Mouse (Mus musculus): ENCODE results near the gene Crhbp. TPM values are rescaled to one million over a fixed set of nuclear protein-coding genes. Genes with fewer than 3 reads are reported as not detected.

Crhbp gene
- polyA plus RNA-seq, 1 experiment from 2014 or later: 0.17 TPM

- H3K4me3 ChIP-seq: no peak overlapping the region
- 70% methylated on average over 9 of the region's 9 CpGs for WGBS
- no peak for ATAC-seq (ENCODE audit: insufficient number of reproducible peaks, low FRiP score)
Observed at GRCm38 (mm10) chr13:95450636-95451210, 6.0 kb upstream of the Crhbp start.

GRCm38 (mm10) chr13:95449730-95450129 lies 5.0 kb upstream of the Crhbp start:
- Histone ChIP-seq H3K9ac (no peak overlapping the region), H3K27me3 (replicated peaks) (peaks cover 19% of the 10 kb centered on the region), H3K27ac (ENCODE audit: poor library complexity, severe bottlenecking) (no peak overlapping the region), H3K9me3 (replicated peaks) (no peaks in the 10 kb centered on the region), H3K4me3 (no peak overlapping the region), H3K36me3 (no peaks in the 10 kb centered on the region), H3K4me2 (no peak overlapping the region), H3K4me1 (replicated peaks) (peaks cover 8% of the 10 kb centered on the region; the same call in 1 of the 2 replicates)
- 58% methylated on average over 3 of the region's 3 CpGs for WGBS
- no peak for ATAC-seq (ENCODE audit: insufficient number of reproducible peaks, low FRiP score)

More at GRCm38 (mm10) chr13:95450636-95451210, 6.0 kb upstream of the Crhbp start:
- H3K9ac ChIP-seq: no peak overlapping the region
- H3K4me1 ChIP-seq (replicated peaks): peaks cover 8% of the 10 kb centered on the region; the same call in 1 of the 2 replicates
- H3K27ac ChIP-seq (ENCODE audit: poor library complexity, severe bottlenecking): no peak overlapping the region
- no peak overlapping the region for H3K4me2 ChIP-seq
- peaks cover 9% of the 10 kb centered on the region for H3K27me3 ChIP-seq (replicated peaks)
- no peaks in the 10 kb centered on the region for H3K36me3 ChIP-seq
- H3K9me3 ChIP-seq (replicated peaks): no peaks in the 10 kb centered on the region

- peak overlapping the region; percentile 84 for H3K4me2 ChIP-seq
- ATAC-seq (ENCODE audit: insufficient number of reproducible peaks, low FRiP score): no peak
- H3K36me3 ChIP-seq: no peaks in the 10 kb centered on the region
- peaks cover 46% of the 10 kb centered on the region for H3K27me3 ChIP-seq (replicated peaks)
- H3K27ac ChIP-seq (ENCODE audit: poor library complexity, severe bottlenecking): no peak overlapping the region
- H3K9me3 ChIP-seq (replicated peaks): no peaks in the 10 kb centered on the region
- H3K9ac ChIP-seq: peak overlapping the region; percentile 65; the same call in 1 of the 2 replicates
- H3K4me1 ChIP-seq (replicated peaks): peaks cover 14% of the 10 kb centered on the region; the same call in 1 of the 2 replicates
- H3K4me3 ChIP-seq: peak overlapping the region; percentile 49
- WGBS: 13% methylated on average over 7 of the region's 7 CpGs
Observed at GRCm38 (mm10) chr13:95444291-95444690, 433 bp downstream of the Crhbp start.

- Histone ChIP-seq H3K27ac (ENCODE audit: poor library complexity, severe bottlenecking) (no peak overlapping the region), H3K9ac (peak overlapping the region; percentile 65), H3K27me3 (replicated peaks) (peaks cover 46% of the 10 kb centered on the region), H3K4me2 (peak overlapping the region; percentile 84), H3K36me3 (no peaks in the 10 kb centered on the region), H3K4me1 (replicated peaks) (peaks cover 14% of the 10 kb centered on the region; the same call in 1 of the 2 replicates), H3K9me3 (replicated peaks) (no peaks in the 10 kb centered on the region), H3K4me3 (peak overlapping the region; percentile 49)
- ATAC-seq (ENCODE audit: insufficient number of reproducible peaks, low FRiP score): peak; percentile 42; the same call in 1 of the 2 replicates
- under 1% methylated on average over 46 of the region's 46 CpGs for WGBS
Observed at GRCm38 (mm10) chr13:95443376-95444233, 1.1 kb downstream of the Crhbp start.

GRCm38 (mm10) chr13:95442901-95443300 lies 1.8 kb downstream of the Crhbp start:
- no peak for ATAC-seq (ENCODE audit: insufficient number of reproducible peaks, low FRiP score)
- H3K4me2 ChIP-seq: peak overlapping the region; percentile 84
- no peaks in the 10 kb centered on the region for H3K36me3 ChIP-seq
- H3K27ac ChIP-seq (ENCODE audit: poor library complexity, severe bottlenecking): no peak overlapping the region
- no peak overlapping the region for H3K9ac ChIP-seq
- H3K27me3 ChIP-seq (replicated peaks): peaks cover 46% of the 10 kb centered on the region
- WGBS: 36% methylated on average over 4 of the region's 4 CpGs
- peaks cover 14% of the 10 kb centered on the region; the same call in 1 of the 2 replicates for H3K4me1 ChIP-seq (replicated peaks)
- H3K9me3 ChIP-seq (replicated peaks): no peaks in the 10 kb centered on the region
- H3K4me3 ChIP-seq: no peak overlapping the region

GRCm38 (mm10) chr13:95439569-95439968 lies 5.2 kb downstream of the Crhbp start:
- ATAC-seq (ENCODE audit: insufficient number of reproducible peaks, low FRiP score): no peak
- Histone ChIP-seq H3K4me2 (no peak overlapping the region), H3K27ac (ENCODE audit: poor library complexity, severe bottlenecking) (no peak overlapping the region), H3K4me1 (replicated peaks) (peaks cover 14% of the 10 kb centered on the region; the same call in 1 of the 2 replicates), H3K9ac (no peak overlapping the region), H3K27me3 (replicated peaks) (peaks cover 26% of the 10 kb centered on the region), H3K36me3 (no peaks in the 10 kb centered on the region), H3K9me3 (replicated peaks) (no peaks in the 10 kb centered on the region), H3K4me3 (no peak overlapping the region)
- WGBS: 53% methylated on average over 5 of the region's 5 CpGs

GRCm38 (mm10) chr13:95431760-95432159 lies 13.0 kb downstream of the Crhbp start:
- Histone ChIP-seq H3K27me3 (replicated peaks) (peaks cover 7% of the 10 kb centered on the region; the same call in 1 of the 2 replicates), H3K4me2 (no peak overlapping the region), H3K36me3 (no peaks in the 10 kb centered on the region), H3K9me3 (replicated peaks) (no peaks in the 10 kb centered on the region), H3K4me3 (no peak overlapping the region), H3K27ac (ENCODE audit: poor library complexity, severe bottlenecking) (no peak overlapping the region), H3K4me1 (replicated peaks) (no peaks in the 10 kb centered on the region), H3K9ac (no peak overlapping the region)
- 82% methylated on average over 10 of the region's 10 CpGs for WGBS
- no peak for ATAC-seq (ENCODE audit: insufficient number of reproducible peaks, low FRiP score)

GRCm38 (mm10) chr13:95427499-95427898 lies 17.2 kb downstream of the Crhbp start:
- H3K36me3 ChIP-seq: no peaks in the 10 kb centered on the region
- no peak for ATAC-seq (ENCODE audit: insufficient number of reproducible peaks, low FRiP score)
- H3K4me3 ChIP-seq: no peak overlapping the region
- no peak overlapping the region for H3K9ac ChIP-seq
- 74% methylated on average over 3 of the region's 3 CpGs for WGBS
- H3K4me1 ChIP-seq (replicated peaks): 0 out of 2 replicates have a peak, but pooled peaks cover 3% of the 10 kb centered on the region
- H3K27ac ChIP-seq (ENCODE audit: poor library complexity, severe bottlenecking): no peak overlapping the region
- H3K27me3 ChIP-seq (replicated peaks): peaks cover 7% of the 10 kb centered on the region; the same call in 1 of the 2 replicates
- no peaks in the 10 kb centered on the region for H3K9me3 ChIP-seq (replicated peaks)
- no peak overlapping the region for H3K4me2 ChIP-seq

- Histone ChIP-seq H3K4me1 (replicated peaks) (0 out of 2 replicates have a peak, but pooled peaks cover 3% of the 10 kb centered on the region), H3K36me3 (no peaks in the 10 kb centered on the region), H3K27me3 (replicated peaks) (peaks cover 10% of the 10 kb centered on the region; the same call in 1 of the 2 replicates), H3K9me3 (replicated peaks) (no peaks in the 10 kb centered on the region), H3K4me2 (no peak overlapping the region), H3K27ac (ENCODE audit: poor library complexity, severe bottlenecking) (no peak overlapping the region), H3K4me3 (no peak overlapping the region), H3K9ac (no peak overlapping the region)
- no peak for ATAC-seq (ENCODE audit: insufficient number of reproducible peaks, low FRiP score)
- 81% methylated on average over 6 of the region's 6 CpGs for WGBS
Observed at GRCm38 (mm10) chr13:95426421-95426820, 18.3 kb downstream of the Crhbp start.

GRCm38 (mm10) chr13:95425484-95425883 lies 19.2 kb downstream of the Crhbp start:
- no peak for ATAC-seq (ENCODE audit: insufficient number of reproducible peaks, low FRiP score)
- H3K27me3 ChIP-seq (replicated peaks): peaks cover 10% of the 10 kb centered on the region; the same call in 1 of the 2 replicates
- H3K4me3 ChIP-seq: no peak overlapping the region
- H3K4me2 ChIP-seq: peak overlapping the region; percentile 35; the same call in 1 of the 2 replicates
- no peak overlapping the region for H3K9ac ChIP-seq
- H3K27ac ChIP-seq (ENCODE audit: poor library complexity, severe bottlenecking): no peak overlapping the region
- no peaks in the 10 kb centered on the region for H3K36me3 ChIP-seq
- 0 out of 2 replicates have a peak, but pooled peaks cover 3% of the 10 kb centered on the region for H3K4me1 ChIP-seq (replicated peaks)
- H3K9me3 ChIP-seq (replicated peaks): no peaks in the 10 kb centered on the region
- 44% methylated on average over 6 of the region's 6 CpGs for WGBS

- Histone ChIP-seq H3K4me2 (no peak overlapping the region), H3K36me3 (no peaks in the 10 kb centered on the region), H3K4me3 (no peak overlapping the region), H3K9me3 (replicated peaks) (no peaks in the 10 kb centered on the region), H3K27ac (ENCODE audit: poor library complexity, severe bottlenecking) (no peak overlapping the region), H3K9ac (no peak overlapping the region), H3K4me1 (replicated peaks) (0 out of 2 replicates have a peak, but pooled peaks cover 3% of the 10 kb centered on the region), H3K27me3 (replicated peaks) (peaks cover 10% of the 10 kb centered on the region; the same call in 1 of the 2 replicates)
- 77% methylated on average over 7 of the region's 7 CpGs for WGBS
- ATAC-seq (ENCODE audit: insufficient number of reproducible peaks, low FRiP score): no peak
Observed at GRCm38 (mm10) chr13:95424932-95425331, 19.8 kb downstream of the Crhbp start.

Measured in heart, embryonic 12.5 days (tissue).